13 mouse cellular contexts compared by ENCODE assay signal in genomic region chr13:119231556-119231955, GRCm38 (mm10).
"Had no signal": no experiment of that assay in that cellular context is flagged by ENCODE, and none has a peak within 500 bp of the region (broad histone marks: within the 10 kb centered on the region; RNA-seq: fewer than 3 reads in every experiment).

No protein-coding gene starts in this region.

- ATAC-seq: intestine, postnatal 0 days; lung, postnatal 0 days; midbrain, embryonic 15.5 days had no signal

- H3K9me3 ChIP-seq: limb, embryonic 10.5 days; megakaryocyte, embryonic 14.5 days; midbrain, embryonic 15.5 days; neural tube, embryonic 12.5 days had no signal

- H3K27ac ChIP-seq: layer of hippocampus, adult 2 months; limb, embryonic 10.5 days; macrophage; midbrain, embryonic 15.5 days; neural tube, embryonic 12.5 days; stomach, postnatal 0 days had no signal

- DNase-seq: kidney, adult 8-10 months; kidney, postnatal 36 days; thymus, postnatal 4 days had no signal

- H3K4me3 ChIP-seq: layer of hippocampus, adult 2 months; limb, embryonic 10.5 days; megakaryocyte, embryonic 14.5 days; midbrain, embryonic 15.5 days; neural tube, embryonic 12.5 days had no signal

- H3K27me3 ChIP-seq: megakaryocyte, embryonic 14.5 days; midbrain, embryonic 15.5 days; neural tube, embryonic 12.5 days had no signal

- H3K9ac ChIP-seq: midbrain, embryonic 15.5 days; neural tube, embryonic 12.5 days had no signal

- H3K4me1 ChIP-seq: limb, embryonic 10.5 days; midbrain, embryonic 15.5 days; neural tube, embryonic 12.5 days had no signal

- H3K36me3 ChIP-seq: limb, embryonic 10.5 days; midbrain, embryonic 15.5 days; neural tube, embryonic 12.5 days had no signal

- H3K4me2 ChIP-seq: midbrain, embryonic 11.5 days; midbrain, embryonic 15.5 days; neural tube, embryonic 12.5 days had no signal
